Mouse (Mus musculus) layer of hippocampus, adult 11-12 months (tissue): Measurements from ENCODE around the gene Cdk5rap3.

Experiments
- DNase-seq: peaks from one replicate; pipeline ENCODE4 v3.0.0; 2022; ENCODE audit warnings: low spot score

Gene Cdk5rap3

GRCm38 (mm10) chr11:96859635-96860034, 56.7 kb downstream of the Cdk5rap3 start:
- no peak for DNase-seq

- no peak for DNase-seq
Observed at GRCm38 (mm10) chr11:96857446-96857845, 58.9 kb downstream of the Cdk5rap3 start.
